Mouse (Mus musculus) skeletal muscle tissue, adult 2 months (tissue): ENCODE measurements around the gene Necab2.

Source experiments
- DNase-seq: peaks from one replicate; pipeline ENCODE4 v3.0.0-alpha.2; 2012; ENCODE audit warnings: low read depth, low spot score

The Necab2 gene

DNA sequence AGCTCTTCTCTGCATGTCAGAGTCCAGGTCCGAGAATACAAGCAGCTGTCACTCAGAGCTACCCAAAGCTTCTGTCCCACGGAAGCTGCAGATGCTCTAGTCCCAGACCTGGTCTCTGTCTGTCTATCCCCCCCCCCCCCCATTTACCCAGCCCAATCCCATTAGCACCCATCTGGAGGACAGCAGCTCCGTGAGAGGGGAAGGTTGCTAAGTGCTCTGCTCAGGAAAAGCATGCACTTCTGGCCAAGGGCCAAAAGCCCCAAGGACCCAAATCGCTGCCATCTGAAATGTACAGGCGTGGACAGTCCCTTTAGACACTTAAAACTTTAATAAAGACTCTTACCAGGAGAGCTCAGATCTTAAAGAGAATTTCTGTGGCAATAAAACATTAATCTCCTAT is 70.2 kb downstream of the Necab2 start:
- no peak for DNase-seq

DNA sequence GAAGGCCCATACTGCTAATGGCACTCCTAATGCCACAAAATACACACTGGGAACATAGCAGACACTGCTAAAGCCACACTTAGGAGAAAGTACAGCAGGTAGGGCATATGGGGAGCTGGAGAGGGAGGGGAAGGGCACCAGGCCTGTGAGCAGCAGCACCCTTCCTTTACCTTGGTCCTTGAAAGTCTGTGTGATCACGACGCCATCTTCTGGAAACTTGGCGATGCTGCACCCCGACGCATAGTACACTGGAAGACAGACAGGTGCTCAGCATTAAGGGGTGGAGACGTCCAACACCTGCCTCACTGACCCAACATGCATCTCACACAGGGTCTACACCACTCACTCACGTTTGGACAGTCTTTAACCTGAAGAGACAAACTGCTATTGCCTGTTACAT is 73.6 kb downstream of the Necab2 start:
- DNase-seq: no peak
